Mouse (Mus musculus): ENCODE measurements around the gene Rabep1. TPM values are rescaled to one million over a fixed set of nuclear protein-coding genes. Genes with fewer than 3 reads are reported as not detected.
"Not testable (repeated sequence)": the region's sequence is repeated elsewhere in the genome, so short reads cannot be mapped to it uniquely, and the experiment has no call there.

Gene Rabep1
- total RNA-seq, 2 experiments from 2014 or later = 128 to 130 TPM

DNA sequence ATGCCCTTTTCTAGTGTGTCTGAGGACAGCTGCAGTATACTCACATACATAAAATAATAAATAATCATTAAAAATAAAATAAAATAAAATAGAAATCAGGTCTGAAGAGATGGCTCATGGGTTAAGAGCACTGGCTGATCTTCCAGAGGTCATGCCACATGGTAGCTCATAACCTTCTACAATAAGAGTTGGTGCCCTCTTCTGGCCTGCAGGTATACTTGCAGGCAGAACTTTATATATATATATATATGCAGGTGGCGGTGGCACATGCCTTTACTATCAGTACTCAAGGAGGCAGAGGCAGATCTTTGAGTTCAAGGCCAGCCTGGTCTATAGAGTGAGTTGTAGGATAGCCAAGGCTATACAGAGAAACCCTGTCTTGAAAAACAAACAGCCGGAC is 18.4 kb upstream of the Rabep1 start:
- intact Hi-C loops (cut with DNase I) = no loop called here
- no peak for DNase-seq (ENCODE audit: low spot score in 2 of 2)

DNA sequence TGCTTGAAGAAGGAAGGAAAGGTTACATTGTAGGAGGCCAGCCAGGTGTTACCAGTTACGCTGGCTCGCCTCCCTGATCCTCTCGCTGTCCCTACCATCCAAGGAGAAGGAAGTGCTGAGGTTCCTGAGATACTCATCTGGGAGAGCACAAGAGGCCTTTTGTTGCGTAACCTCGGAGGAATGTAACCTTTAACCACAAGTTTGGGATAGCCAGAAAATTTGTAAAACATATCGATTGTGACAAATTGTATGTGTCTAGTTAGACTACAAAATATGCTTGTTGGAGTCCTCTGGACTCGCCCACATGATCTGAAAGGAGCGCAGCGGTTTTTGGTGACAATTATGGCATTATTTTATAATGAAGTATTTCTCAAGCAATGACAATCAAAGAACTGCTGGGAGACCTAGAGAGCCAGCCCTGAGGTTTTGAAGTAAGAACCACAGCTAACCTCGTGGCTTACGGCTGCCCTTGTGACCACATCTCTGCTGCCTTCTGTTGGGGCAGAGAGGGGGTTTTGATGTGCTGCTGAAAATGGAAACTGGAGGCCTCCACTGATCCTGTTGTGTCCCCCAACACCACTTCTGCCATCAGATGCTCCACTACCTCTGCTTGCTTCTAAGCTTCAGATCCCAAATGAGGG is 15.5 kb upstream of the Rabep1 start:
- intact Hi-C loops (cut with DNase I) = no loop called here
- no peak for DNase-seq (ENCODE audit: low spot score in 2 of 2)

DNA sequence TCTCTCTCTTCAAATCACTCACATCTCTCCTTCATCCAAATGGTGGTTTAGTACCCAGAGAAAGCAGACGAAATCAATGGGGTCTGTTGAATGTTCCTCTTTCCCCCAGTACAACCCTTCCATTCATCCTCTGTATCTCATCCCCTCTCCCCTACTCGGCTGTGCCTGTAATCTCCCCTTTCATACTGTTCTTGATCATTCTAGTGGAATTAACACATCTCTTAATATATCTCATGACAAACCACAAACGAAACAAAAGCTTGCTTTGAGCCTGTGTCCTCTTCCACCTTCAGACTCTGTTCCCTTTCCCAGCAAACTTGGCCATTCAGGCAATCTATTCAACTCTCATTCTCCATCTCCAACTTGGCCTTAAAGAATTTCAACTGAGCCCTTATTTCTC is 13.4 kb upstream of the Rabep1 start:
- intact Hi-C loops (cut with DNase I) = no loop called here
- peak in 1 of 2 experiments; percentile 5 for DNase-seq (ENCODE audit: low spot score in 2 of 2)

DNA sequence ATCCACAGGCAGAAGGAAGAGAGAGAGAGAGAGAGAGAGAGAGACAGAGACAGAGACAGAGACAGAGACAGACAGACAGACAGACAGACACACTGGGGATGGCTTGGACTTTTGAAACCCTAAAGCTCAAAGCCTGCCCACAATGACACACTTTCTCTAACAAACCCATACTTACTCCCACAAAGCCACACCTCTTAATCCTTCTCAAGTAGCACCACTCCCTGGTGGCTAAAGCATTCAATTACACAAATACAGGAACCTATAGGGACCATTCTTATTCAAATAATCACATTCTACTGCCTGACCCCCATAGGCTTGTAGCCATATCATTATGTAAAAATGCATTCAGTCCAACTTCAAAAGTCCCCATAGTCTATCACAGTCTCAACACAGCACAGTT is 11.2 kb upstream of the Rabep1 start:
- intact Hi-C loops (cut with DNase I) = no loop called here
- DNase-seq (ENCODE audit: low spot score in 2 of 2) = no peak

DNA sequence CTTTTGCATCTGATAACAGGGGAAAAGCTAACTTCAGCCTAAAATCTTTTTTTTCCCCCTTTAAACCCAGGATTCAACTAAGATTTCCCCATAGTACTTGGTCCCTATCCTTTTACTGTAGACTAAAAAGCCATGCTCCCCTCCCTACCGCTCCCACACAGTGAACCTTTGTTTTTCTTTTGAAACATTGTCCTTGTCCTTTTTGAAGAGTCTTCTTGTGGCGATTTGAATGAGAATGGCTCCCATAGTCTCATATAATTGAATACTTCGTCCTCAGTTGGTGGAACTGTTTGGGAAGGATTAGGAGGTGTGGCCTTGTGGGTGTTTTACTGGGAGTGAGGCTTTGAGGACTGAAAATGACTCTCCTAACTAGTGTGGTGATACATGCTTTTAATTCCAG is 10.7 kb upstream of the Rabep1 start:
- DNase-seq (ENCODE audit: low spot score in 2 of 2) = no peak
- intact Hi-C loops (cut with DNase I) = no loop called here

DNA sequence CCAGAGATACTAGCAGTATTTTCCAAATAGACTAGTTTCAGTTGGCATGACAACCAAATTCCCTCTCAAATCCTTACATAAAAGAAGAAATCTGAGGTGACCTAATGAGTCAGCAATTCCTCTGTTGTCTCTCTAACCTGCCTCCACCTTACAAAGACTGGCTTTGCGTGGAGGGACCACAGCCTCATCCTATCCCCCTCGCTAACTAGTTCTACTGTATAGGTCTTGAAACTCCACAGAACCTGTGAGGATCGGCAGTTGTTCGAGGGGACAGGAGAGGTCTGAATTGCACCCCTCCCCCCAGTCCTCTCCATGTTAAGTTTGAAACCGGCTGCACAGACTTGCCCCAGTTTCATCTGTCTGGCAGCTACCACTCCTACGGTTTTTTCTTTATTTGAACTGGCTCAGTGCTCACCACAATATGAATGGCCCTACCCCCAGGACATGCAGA is 9.2 kb upstream of the Rabep1 start:
- intact Hi-C loops (cut with DNase I) = no loop called here
- DNase-seq (ENCODE audit: low spot score in 2 of 2) = peak; percentile 42 to 69

DNA sequence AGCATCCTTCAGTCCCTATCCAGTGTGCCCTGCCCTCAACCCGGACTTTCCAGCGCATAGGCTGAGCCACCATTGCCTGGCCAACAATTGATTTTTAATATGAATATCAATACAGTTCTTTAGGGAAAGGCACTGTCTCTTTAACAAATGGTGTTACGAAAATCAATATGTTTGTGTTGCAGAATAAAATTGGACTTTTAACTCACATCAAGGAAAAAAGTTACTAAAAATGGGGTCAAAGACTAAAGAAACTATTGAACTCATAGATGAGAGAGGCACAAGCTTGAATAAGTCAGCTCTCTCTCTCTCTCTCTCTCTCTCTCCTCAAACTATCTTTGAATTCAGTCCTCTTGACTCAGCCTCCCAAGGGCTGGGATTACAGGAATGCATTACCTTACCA is 7.5 kb upstream of the Rabep1 start:
- no peak for DNase-seq (ENCODE audit: low spot score in 2 of 2)
- intact Hi-C loops (cut with DNase I) = no loop called here

DNA sequence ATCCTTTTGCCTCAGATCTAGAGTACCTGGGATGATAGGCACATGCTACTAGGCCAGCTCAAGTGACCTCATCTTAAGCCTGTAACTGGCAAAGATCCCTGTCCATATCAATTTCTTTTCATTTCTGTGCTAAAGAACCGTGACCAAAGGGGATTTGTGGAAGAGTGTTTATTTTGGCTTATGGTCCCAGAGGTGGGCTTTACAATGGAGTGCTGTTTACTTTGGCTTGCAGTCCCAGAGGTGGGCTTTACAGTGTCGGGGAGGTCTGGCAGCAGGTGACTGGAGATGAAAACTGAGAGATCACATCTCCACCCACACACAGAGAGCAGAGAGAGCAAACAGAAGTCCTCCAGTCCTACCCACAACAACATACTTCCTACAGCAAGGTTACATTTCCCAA is 6.0 kb upstream of the Rabep1 start:
- intact Hi-C loops (cut with DNase I) = no loop called here
- no peak for DNase-seq (ENCODE audit: low spot score in 2 of 2)

DNA sequence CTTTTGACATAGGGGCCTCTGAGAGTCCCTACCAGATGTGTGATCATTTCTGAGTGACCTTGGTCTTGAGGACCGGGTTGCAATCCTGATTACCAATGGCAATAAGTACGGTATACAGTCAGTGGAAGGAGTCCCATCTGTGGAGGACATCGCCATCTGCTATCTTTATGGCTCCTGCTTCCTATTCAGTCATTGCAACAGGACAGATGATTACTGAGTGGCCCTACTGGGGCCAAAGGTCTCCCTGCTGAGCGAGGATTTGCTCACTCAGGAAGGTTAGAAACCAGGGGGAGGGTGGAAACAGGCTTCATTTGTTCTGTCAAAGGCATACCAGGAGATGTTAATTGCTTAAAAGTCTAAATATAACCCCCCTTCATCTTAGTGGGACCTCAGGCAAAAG is 1.6 kb upstream of the Rabep1 start:
- intact Hi-C loops (cut with DNase I) = no loop called here
- DNase-seq (ENCODE audit: low spot score in 2 of 2) = no peak

DNA sequence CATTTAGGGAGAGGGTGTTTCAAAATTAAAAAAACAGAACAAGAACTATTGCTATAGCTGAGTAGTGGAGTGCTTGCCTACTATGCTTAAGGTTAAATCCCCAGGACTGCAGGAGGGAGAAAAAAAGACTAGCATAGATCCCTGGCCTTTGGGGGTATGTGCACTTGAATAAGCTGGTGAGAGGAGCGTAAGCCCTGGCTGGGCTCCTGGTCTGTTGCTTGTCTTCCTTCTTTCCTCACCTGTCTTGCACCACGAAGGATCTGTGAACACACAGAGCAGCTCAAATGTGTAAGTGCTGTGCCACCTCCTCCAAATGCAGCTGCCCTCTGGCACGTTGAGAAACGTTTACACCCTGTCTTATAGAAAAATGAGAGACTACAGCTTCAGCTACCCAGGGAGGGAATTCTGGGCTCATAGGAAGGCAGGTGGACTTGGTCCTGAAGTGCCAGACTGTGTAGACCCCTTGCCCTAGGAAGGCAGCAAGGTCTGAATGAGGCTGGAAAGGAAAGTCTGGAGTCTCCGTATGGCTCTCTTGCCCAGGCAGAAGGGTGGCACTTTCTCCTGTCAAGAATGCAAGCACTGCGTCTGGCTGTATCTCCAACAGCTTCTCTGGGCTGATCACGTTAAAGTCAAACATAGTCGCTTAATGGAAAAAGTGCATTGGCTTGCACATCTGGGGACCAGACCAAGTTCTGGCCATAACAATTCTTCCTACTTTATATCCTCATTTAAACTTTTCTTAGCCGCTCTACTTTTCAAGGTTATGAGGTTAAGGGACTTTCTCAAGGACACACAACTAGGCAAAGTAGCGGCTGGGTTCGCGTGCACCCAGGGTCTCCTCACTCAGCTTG is 652 bp upstream of the Rabep1 start:
- peak in 1 of 2 experiments; percentile 21 for DNase-seq (ENCODE audit: low spot score in 2 of 2)
- intact Hi-C loops (cut with DNase I) = no loop called here

DNA sequence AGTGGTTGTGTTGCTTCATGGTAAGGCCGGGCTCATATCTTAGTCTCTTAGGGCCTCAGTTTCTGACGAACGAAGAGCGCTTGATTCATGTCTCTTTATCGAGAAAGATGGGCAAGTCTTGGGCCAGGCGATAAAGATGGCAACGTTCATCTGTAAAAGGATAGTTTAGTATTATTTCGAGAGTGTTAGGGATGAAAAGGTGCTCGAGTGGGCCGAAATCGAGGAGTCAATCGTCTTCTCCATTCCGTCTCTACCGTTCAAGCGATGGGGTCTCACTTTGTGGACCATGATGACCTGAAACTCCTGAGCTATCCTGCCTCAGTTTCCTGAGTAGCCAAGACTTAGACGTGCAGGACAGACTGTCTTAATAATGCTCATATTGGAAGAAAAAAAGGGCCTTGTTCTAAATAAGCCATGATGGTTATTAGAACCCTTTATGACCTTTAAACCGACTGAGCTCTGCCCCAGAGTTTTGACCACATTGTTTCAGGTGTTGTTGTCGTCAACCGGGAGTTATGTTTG is 940 bp downstream of the Rabep1 start:
- no peak for DNase-seq (ENCODE audit: low spot score in 2 of 2)
- intact Hi-C loops (cut with DNase I) = no loop called here

DNA sequence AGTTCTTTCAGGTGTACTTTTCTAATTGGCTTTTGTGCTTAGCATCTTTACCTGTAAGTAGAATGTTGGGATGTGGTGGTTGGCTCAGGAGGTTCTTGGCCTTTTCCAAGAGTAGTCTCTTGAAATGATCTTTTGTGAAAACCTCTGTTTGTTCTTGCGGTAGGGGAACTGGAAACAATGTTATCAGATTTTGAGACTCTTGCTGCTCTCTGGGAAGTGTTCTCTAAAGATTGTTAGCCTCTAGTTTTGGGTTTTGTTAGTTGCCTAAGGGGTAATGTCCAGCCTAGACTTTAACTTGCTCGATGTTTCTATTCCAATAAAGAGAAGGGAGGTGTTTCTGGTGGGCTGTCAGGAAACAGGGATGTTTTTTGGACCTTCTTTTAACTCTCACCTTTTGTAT is 1.5 kb downstream of the Rabep1 start:
- DNase-seq (ENCODE audit: low spot score in 2 of 2) = no peak
- intact Hi-C loops (cut with DNase I) = no loop called here

DNA sequence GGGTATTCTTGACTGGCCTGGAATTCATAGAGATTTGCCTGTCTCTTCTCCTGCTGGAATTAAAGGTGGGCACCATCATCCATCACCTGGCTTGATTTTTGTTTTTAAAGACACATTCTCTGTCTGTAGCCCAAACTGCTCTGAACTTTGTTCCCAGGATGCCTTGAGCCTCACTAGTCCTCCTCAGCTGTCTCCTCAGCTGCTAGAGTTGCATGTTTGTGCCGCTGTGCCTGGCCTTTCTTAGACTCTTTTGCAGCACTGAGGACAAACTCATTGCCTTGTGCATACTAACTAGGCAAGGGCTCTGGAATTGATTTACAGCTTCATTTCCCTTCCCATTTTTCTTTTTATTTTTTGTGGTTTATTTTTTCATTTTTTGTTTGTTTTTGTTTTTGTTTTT is 15.8 kb downstream of the Rabep1 start:
- no peak for DNase-seq (ENCODE audit: low spot score in 2 of 2)
- intact Hi-C loops (cut with DNase I) = no loop called here

DNA sequence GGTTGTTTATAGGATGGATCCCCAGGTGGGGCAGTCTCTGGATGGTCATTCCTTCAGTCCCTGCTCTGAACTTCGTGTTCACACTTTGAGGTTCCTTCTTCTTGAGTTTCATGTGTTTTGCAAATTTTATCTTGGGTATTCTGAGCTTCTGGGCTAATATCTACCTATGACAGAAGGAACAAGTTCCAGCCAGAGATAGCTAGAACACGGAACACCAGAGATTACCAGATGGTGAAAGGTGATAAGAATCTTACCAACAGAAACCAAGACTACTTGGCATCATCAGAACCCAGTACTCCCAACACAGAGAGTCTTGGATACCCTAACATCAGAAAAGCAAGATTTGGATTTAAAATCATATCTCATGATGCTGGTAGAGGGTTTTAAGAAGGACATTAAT is 18.6 kb downstream of the Rabep1 start:
- intact Hi-C loops (cut with DNase I); DNase-seq (ENCODE audit: low spot score in 2 of 2): not testable (repeated sequence)

DNA sequence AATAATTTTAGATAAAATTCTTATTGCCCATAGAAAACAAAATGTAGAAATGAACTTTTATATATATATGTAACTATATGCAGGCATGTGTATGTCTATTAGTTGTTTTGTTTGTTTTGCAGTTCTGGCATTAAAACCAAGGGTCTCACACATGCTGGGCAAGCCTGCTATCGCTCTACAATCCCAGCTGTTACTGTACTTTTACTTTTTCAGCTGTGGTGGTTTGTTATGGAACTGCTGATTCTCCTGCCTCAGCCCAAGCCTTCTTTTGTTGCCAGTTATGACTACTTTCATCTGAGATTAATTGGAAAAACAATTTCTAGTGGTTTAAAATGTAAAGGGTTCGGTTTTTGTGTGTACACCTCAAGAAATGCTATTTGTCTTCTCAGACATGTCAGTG is 20.6 kb downstream of the Rabep1 start:
- intact Hi-C loops (cut with DNase I) = no loop called here
- DNase-seq (ENCODE audit: low spot score in 2 of 2) = no peak

DNA sequence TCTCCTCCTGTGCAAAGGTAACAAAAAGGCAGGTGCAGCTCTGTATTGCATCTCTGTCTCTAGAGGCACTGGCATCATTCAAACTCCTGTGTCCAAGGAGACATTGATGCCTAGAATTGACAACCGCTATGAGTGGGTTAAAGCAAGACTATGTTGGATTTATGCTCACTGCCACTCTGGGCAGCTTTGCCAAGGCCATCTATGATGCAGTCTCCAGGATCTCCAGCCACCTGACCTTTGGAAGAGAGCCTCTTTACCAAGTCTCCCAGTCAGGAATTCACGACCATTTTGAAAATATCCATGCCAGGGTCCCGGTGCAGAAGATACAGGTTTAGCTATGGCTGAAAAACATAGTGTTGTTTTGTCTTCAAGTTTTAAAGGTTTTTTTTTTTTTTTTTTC is 24.7 kb downstream of the Rabep1 start:
- DNase-seq (ENCODE audit: low spot score in 2 of 2) = no peak
- intact Hi-C loops (cut with DNase I) = no loop called here

DNA sequence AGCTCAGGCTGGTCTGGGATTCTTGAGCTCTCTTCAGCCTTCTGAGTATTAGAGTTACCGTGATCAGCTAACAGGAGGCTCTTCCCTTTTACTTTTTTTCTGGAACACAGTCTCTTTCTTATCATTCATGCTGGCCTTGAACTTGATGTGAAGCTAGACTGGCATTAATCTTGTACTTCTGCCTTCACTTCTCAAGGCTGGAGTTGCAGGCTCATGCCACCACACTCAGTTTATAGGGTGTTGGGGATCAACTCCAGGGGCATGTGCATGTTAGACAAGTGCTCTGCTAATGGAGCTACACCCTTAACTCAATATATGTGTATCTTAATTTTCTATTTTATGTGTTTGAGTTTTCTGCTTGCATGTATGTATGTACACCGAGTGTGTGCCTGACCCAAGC is 25.2 kb downstream of the Rabep1 start:
- intact Hi-C loops (cut with DNase I) = no loop called here

DNA sequence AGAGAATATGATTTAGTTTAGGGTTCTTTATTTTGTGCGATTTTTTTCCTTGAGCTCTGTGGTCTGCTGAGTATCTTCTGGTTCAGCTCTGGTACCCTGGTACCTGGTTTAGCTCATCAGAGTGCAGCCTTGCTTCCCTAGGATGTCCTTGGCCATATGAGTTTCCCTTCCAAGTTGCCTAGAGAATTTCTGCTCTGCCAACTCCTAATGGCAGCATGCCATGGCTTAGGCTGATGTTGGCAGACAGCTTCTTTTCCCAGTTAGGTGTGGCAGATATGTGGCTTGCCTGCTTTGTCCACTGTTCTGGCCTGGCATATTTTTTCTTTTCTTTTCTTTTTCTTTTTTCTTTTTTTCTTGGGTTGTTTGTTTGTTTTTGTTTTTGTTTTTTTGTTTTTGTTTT is 25.8 kb downstream of the Rabep1 start:
- intact Hi-C loops (cut with DNase I) = no loop called here
- peak; percentile 65 to 86 for DNase-seq (ENCODE audit: low spot score in 2 of 2)

More for the DNA sequence above, 25.2 kb downstream of the Rabep1 start:
- DNase-seq (ENCODE audit: low spot score in 2 of 2) = no peak

DNA sequence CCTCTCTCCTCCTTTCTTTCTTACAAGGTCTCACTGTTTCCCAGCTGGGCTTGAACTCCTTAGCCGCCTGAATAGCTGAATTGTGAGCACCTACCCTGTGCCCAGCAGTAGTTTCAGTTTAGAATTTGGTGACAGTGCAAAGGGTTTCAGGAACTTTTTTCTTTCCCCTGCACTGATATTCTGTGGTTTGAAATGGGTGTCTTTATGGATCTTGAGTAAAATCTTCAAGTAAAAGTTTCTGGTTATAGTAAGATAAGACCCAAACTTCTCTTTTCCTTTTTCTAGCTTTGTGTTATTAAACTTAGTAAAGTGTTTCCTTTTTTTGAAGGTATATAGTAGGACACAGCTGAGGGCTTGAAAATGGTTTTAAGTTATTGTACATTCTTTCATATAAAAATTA is 26.5 kb downstream of the Rabep1 start:
- intact Hi-C loops (cut with DNase I) = no loop called here

DNA sequence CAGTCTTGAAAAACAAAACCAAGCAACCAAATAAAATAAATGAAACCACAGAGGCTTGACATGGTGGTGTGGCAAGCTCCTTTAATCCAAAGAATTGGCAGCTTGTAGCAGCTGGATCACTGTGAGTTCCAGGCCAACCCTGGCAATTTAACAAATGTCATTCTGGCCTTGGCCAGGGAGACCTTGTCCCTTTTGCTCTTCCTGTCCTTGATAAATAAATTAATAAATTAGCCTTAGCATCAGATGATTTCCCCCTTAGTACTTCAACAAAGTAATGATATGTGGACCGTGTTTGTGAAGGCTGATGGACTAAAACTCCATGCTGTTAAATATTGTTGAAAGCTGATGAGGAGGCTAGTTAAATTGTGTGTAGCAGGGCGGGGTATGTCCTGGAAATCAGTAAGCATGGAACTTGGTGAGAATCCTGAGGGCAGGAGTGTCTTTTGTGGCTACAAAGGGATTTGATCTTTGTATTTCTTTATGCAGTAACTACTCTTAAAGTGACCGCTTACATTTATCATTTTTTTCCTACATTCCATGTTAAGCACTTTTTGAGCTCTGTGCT is 27.3 kb downstream of the Rabep1 start:
- intact Hi-C loops (cut with DNase I) = no loop called here
- DNase-seq (ENCODE audit: low spot score in 2 of 2) = peak in 1 of 2 experiments; percentile 26

More for the DNA sequence above, 26.5 kb downstream of the Rabep1 start:
- DNase-seq (ENCODE audit: low spot score in 2 of 2) = no peak

All from left cerebral cortex, postnatal 25 days (tissue).